In the genomic region with DNA sequence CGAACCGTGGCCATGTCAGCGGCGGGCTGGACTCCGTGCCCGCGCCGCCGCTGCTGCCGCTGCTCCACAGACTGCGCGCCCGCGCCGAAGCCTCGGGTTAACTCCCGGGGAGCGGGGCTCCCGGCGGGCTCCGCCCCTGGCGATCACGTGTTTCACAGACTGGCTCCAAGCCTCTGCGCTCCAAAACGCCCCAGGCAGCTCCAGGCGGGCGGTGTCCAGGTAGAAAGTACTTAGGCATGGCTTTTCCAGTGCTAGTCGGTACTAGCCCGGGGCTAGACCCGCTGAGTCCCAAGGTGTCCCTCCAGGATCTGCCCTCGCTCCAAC, we compare ENCODE assay signal across 8 mouse cellular contexts. TPM values are rescaled to one million over a fixed set of nuclear protein-coding genes. Genes with fewer than 3 reads are reported as not detected.
DNase-seq lines count a peak whose midpoint lies in the region; ATAC-seq lines count a peak whose summit lies in the region.

TSS of gene Depdc7 (minus strand) at position 138 of the 324 bp plus-strand sequence.

- under 1% methylated on average over 31 of the region's 31 CpGs for WGBS in hindbrain, embryonic 12.5 days

- H3K4me1 ChIP-seq in hindbrain, embryonic 12.5 days, result peaks cover 11% of the 10 kb centered on the region

- DNase-seq in Muller cell, postnatal 12 days (ENCODE audit: inconsistent ontology term), result peak; percentile 85
- peak; percentile 79 for DNase-seq in cerebellum, adult 9-10 months
- DNase-seq in frontal cortex, postnatal 14 days (ENCODE audit: low spot score in 2 of 2), result peak; percentile 60 to 80
- DNase-seq in layer of hippocampus, postnatal 14 days (ENCODE audit: low spot score in 2 of 2), result peak; percentile 77 to 81
- DNase-seq in lung, postnatal 10 days, result peak; percentile 94
- DNase-seq in ovary, postnatal 14 days (ENCODE audit: low spot score), result peak; percentile 89
- peak; percentile 87 for DNase-seq in thymus, postnatal 25 days

- peak within 1 kb of the TSS; percentile 67 for H3K9ac ChIP-seq in hindbrain, embryonic 12.5 days

- no peaks in the 10 kb centered on the region for H3K9me3 ChIP-seq in hindbrain, embryonic 12.5 days (replicated peaks)

- peaks cover 39% of the 10 kb centered on the region for H3K27me3 ChIP-seq in hindbrain, embryonic 12.5 days

- peak within 1 kb of the TSS; percentile 64 for H3K4me3 ChIP-seq in hindbrain, embryonic 12.5 days

- H3K36me3 ChIP-seq in hindbrain, embryonic 12.5 days, result no peaks in the 10 kb centered on the region

- no peak within 1 kb of the TSS for H3K27ac ChIP-seq in hindbrain, embryonic 12.5 days

- H3K4me2 ChIP-seq in hindbrain, embryonic 12.5 days (replicated peaks), result peak within 1 kb of the TSS; percentile 96

- ATAC-seq in hindbrain, embryonic 12.5 days (ENCODE audit: low FRiP score), result peak; percentile 89

RNA-seq across cellular contexts. Expression of gene Depdc7, which starts in this region (rescaled TPM):
- 2.6 and 2.8 TPM in 2 replicates for polyA plus RNA-seq in hindbrain, embryonic 12.5 days (2016; fragmentation: Nextera tagmentation; extraction: Ambion mirVana)
- total RNA-seq in layer of hippocampus, postnatal 14 days (2021), result 1 to 10 TPM; 2.8 to 3.7 TPM
